Comparison of ENCODE assay signal across 24 mouse cellular contexts in genomic region chr3:129967874-129968273, GRCm38 (mm10). TPM values are rescaled to one million over a fixed set of nuclear protein-coding genes. Genes with fewer than 3 reads are reported as not detected.
DNase-seq lines count a peak whose midpoint lies in the region; ATAC-seq and TF ChIP-seq lines count a peak whose summit lies in the region.
"Had no signal": no experiment of that assay in that cellular context is flagged by ENCODE, and none has a peak within 500 bp of the region (broad histone marks: within the 10 kb centered on the region; RNA-seq: fewer than 3 reads in every experiment).

No protein-coding gene starts in this region.

- no peak overlapping the region for H3K4me3 ChIP-seq in heart, embryonic 12.5 days
- H3K4me3 ChIP-seq in liver, embryonic 13.5 days (replicated peaks): no peak overlapping the region
- no peak overlapping the region for H3K4me3 ChIP-seq in liver, postnatal 0 days (ENCODE audit: low read depth, low read length)
- no peak overlapping the region for H3K4me3 ChIP-seq in hindbrain, embryonic 10.5 days
- H3K4me3 ChIP-seq: embryonic facial prominence, embryonic 15.5 days; erythroblast, embryonic 14.5 days; forebrain, embryonic 10.5 days; heart, embryonic 13.5 days; hindbrain, embryonic 12.5 days had no signal

- no peak overlapping the region for H3K9ac ChIP-seq in heart, embryonic 12.5 days
- no peak overlapping the region for H3K9ac ChIP-seq in liver, embryonic 13.5 days
- no peak overlapping the region for H3K9ac ChIP-seq in liver, postnatal 0 days (replicated peaks)
- H3K9ac ChIP-seq: embryonic facial prominence, embryonic 15.5 days; heart, embryonic 13.5 days; hindbrain, embryonic 12.5 days had no signal

- ATAC-seq in heart, embryonic 12.5 days (ENCODE audit: insufficient number of reproducible peaks, low FRiP score): no peak
- peak; percentile 79 for ATAC-seq in liver, embryonic 13.5 days (ENCODE audit: low read depth)
- peak; percentile 66 for ATAC-seq in liver, postnatal 0 days
- ATAC-seq: CD4-positive, CD25-positive, alpha-beta regulatory T cell, adult 4 months; forebrain, embryonic 14.5 days; hindbrain, embryonic 16.5 days; inflammation-experienced regulatory T-cells, adult 6 months had no signal

- H3K27me3 ChIP-seq in heart, embryonic 12.5 days (replicated peaks): peaks cover 13% of the 10 kb centered on the region
- peaks cover 46% of the 10 kb centered on the region for H3K27me3 ChIP-seq in liver, embryonic 13.5 days
- peaks cover 22% of the 10 kb centered on the region for H3K27me3 ChIP-seq in liver, postnatal 0 days (ENCODE audit: insufficient read depth, low read length)
- peaks cover 44% of the 10 kb centered on the region for H3K27me3 ChIP-seq in hindbrain, embryonic 10.5 days (ENCODE audit: insufficient read depth, poor library complexity, severe bottlenecking)

- no peak overlapping the region for H3K27ac ChIP-seq in heart, embryonic 12.5 days (ENCODE audit: poor library complexity, severe bottlenecking)
- H3K27ac ChIP-seq in liver, embryonic 13.5 days: no peak overlapping the region
- H3K27ac ChIP-seq in liver, postnatal 0 days (ENCODE audit: low read depth): no peak overlapping the region
- no peak overlapping the region for H3K27ac ChIP-seq in hindbrain, embryonic 10.5 days
- H3K27ac ChIP-seq: embryonic facial prominence, embryonic 15.5 days; forebrain, embryonic 10.5 days; heart, embryonic 13.5 days; hindbrain, embryonic 12.5 days had no signal

- H3K36me3 ChIP-seq in heart, embryonic 12.5 days: no peaks in the 10 kb centered on the region
- no peaks in the 10 kb centered on the region for H3K36me3 ChIP-seq in liver, embryonic 13.5 days
- H3K36me3 ChIP-seq in liver, postnatal 0 days (replicated peaks; ENCODE audit: insufficient read depth, low read length): no peaks in the 10 kb centered on the region
- no peaks in the 10 kb centered on the region for H3K36me3 ChIP-seq in hindbrain, embryonic 10.5 days
- H3K36me3 ChIP-seq: embryonic facial prominence, embryonic 15.5 days; forebrain, embryonic 10.5 days; G1E; heart, embryonic 13.5 days; hindbrain, embryonic 12.5 days had no signal

- TF ChIP-seq CTCF in liver, postnatal 0 days (IDR thresholded peaks at IDR 0.05; ENCODE audit: low read depth): no peak

- peak; percentile 24 for DNase-seq in heart, adult 11 months
- no peak for DNase-seq in liver, embryonic 13.5 days
- peak; percentile 21 for DNase-seq in liver, postnatal 0 days
- DNase-seq in hindbrain, embryonic 10.5 days (ENCODE audit: low spot score): no peak
- no peak for DNase-seq in gastrocnemius, postnatal 25 days
- DNase-seq in adrenal gland, postnatal 14 days: no peak
- DNase-seq: adrenal gland, postnatal 36 days; B cell, adult 2 months; cerebellum, adult 18-20 months; cerebellum, adult 9-11 months; cerebellum, postnatal 36 days; gastrocnemius, postnatal 10 days; heart, postnatal 36 days had no signal

- WGBS in heart, embryonic 12.5 days: 83% methylated on average over 9 of the region's 9 CpGs
- WGBS in liver, embryonic 13.5 days (ENCODE audit: insufficient replicate concordance): 52% methylated on average over 9 of the region's 9 CpGs
- WGBS in liver, postnatal 0 days (ENCODE audit: insufficient replicate concordance): 65% methylated on average over 9 of the region's 9 CpGs
- WGBS in hindbrain, embryonic 10.5 days: 85% methylated on average over 9 of the region's 9 CpGs

- H3K4me1 ChIP-seq in heart, embryonic 12.5 days (replicated peaks): peaks cover 17% of the 10 kb centered on the region
- H3K4me1 ChIP-seq in liver, embryonic 13.5 days (replicated peaks): peaks cover 27% of the 10 kb centered on the region
- H3K4me1 ChIP-seq in liver, postnatal 0 days (ENCODE audit: insufficient read depth): peaks cover 19% of the 10 kb centered on the region
- peaks cover 22% of the 10 kb centered on the region for H3K4me1 ChIP-seq in hindbrain, embryonic 10.5 days (replicated peaks)

- H3K9me3 ChIP-seq in heart, embryonic 12.5 days (replicated peaks): no peaks in the 10 kb centered on the region
- H3K9me3 ChIP-seq in liver, embryonic 13.5 days (replicated peaks): no peaks in the 10 kb centered on the region
- H3K9me3 ChIP-seq in liver, postnatal 0 days (ENCODE audit: low read length): no peaks in the 10 kb centered on the region
- no peaks in the 10 kb centered on the region for H3K9me3 ChIP-seq in hindbrain, embryonic 10.5 days
- H3K9me3 ChIP-seq: embryonic facial prominence, embryonic 15.5 days; forebrain, embryonic 10.5 days; heart, embryonic 13.5 days; hindbrain, embryonic 12.5 days had no signal

- no peak overlapping the region for H3K4me2 ChIP-seq in heart, embryonic 12.5 days
- 0 out of 2 replicates have a peak overlapping the region, but pooled peaks have one; percentile 1 for H3K4me2 ChIP-seq in liver, embryonic 13.5 days
- no peak overlapping the region for H3K4me2 ChIP-seq in liver, postnatal 0 days (ENCODE audit: low read depth, low read length)
- H3K4me2 ChIP-seq: embryonic facial prominence, embryonic 15.5 days; heart, embryonic 13.5 days; hindbrain, embryonic 12.5 days had no signal

- TF ChIP-seq EP300 in liver, postnatal 0 days (IDR thresholded peaks at IDR 0.05; ENCODE audit: low read depth): peak; percentile 60

RNA-seq across cellular contexts. Expression of gene Mcub, which starts 2.1 kb away (rescaled TPM):
- polyA plus RNA-seq in heart, embryonic 12.5 days (2016; fragmentation: Nextera tagmentation; extraction: Ambion mirVana): 3.5 and 3.6 TPM in 2 replicates
- polyA plus RNA-seq in liver, embryonic 13.5 days (2015; fragmentation: Nextera tagmentation; extraction: Ambion mirVana): 10.0 and 10.9 TPM in 2 replicates
- polyA plus RNA-seq in liver, postnatal 0 days (2015; fragmentation: Nextera tagmentation; extraction: Ambion mirVana): 7.8 and 7.9 TPM in 2 replicates
- polyA plus RNA-seq in hindbrain, embryonic 10.5 days (2016; fragmentation: Nextera tagmentation; extraction: Ambion mirVana): 1.8 and 2.0 TPM in 2 replicates
- total RNA-seq in gastrocnemius, postnatal 25 days (2021): 1 to 10 TPM; 1.0 to 1.4 TPM
- total RNA-seq in adrenal gland, postnatal 14 days (2021): 7.9 and 9.3 TPM in 2 replicates
- total RNA-seq: G1E had no signal
- polyA plus RNA-seq: G1E had no signal

Comparison
In these comparisons a context has a peak if more than half of its experiments do, and no peak if none do; other contexts are left out.
1. DNase-seq: peak in heart, adult 11 months (single experiment) and liver, postnatal 0 days (single experiment); none in liver, embryonic 13.5 days (single experiment), hindbrain, embryonic 10.5 days (single experiment), gastrocnemius, postnatal 25 days (single experiment) and adrenal gland, postnatal 14 days (single experiment).